Mouse (Mus musculus): ENCODE measurements around the gene Shpk.

The Shpk gene

DNA sequence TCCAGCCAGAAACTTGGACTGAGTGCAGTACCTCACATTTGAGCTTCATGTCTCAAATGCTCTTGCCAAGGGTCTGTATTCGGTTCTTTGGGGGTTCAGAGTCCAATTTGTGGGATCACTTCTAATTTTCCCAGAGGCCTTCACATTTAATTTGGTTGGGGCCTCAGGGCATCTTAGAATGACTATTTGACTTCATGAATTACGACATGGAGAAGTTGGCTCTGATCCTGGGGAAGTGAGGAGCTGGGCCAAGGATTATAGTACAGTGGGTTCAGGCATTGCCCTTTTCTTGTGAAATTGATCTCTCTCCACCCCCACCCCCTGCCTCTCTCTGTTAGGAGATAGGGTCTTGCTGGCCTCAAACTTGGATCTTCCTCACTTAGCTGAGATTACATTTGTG lies 1.8 kb downstream of the Shpk start:
- DNase-seq, result no peak

DNA sequence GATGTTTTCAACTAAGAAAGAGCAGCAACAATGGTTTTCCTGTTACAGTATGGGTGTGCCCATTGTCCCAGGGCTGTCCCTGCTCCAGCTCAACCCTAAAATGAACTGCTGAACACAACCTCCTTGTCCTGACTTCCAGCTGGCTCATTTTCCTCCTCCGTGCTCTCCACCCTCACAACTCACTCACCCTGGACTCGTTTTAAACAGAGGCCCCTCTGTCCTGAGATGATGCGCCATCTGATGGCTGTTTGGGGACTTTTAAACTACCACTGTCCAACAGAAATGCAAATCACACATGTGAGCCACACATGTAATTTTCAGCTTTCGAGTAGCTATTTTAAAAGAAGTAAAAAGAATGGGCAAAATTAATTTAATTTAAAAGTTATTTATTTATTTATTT lies 2.3 kb downstream of the Shpk start:
- DNase-seq, result no peak

DNA sequence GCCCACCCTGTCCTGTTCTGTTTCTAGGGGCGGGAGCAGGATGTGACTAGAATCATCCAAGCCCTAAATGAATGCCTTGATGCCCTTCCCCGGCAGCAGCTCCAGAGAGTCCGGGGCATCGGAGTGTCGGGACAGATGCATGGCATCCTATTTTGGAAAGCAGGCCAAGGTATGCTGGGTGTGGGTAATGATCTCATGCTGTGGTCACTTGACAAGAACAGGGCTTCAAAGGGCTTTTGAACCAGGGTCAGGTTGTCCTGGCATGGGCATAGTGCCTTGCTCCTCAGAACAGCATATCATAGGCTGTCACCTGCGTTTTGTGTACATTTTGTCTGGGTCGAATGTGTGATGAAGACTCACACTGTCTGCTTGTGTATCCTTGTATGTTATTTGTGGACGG lies 4.6 kb downstream of the Shpk start:
- no peak for DNase-seq

DNA sequence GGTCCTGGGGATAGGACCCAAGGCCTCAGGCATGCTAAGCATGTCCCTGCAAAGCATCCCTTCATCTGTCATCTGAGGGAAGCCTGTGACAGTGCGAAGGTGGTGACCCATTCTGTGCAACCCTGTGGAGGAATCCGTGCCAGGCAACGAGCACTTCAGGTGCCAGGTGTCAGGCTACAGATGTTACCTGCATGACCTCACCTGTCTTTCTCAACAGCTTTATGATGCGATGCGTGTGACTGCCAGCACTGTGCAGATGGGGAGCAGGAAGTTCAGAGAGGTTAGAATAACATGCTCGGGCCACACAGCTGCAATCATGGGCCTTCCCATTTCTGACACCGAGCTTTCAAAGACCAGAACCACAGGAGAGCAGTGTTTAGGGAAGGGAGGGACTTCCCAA lies 5.9 kb downstream of the Shpk start:
- DNase-seq, result no peak

DNA sequence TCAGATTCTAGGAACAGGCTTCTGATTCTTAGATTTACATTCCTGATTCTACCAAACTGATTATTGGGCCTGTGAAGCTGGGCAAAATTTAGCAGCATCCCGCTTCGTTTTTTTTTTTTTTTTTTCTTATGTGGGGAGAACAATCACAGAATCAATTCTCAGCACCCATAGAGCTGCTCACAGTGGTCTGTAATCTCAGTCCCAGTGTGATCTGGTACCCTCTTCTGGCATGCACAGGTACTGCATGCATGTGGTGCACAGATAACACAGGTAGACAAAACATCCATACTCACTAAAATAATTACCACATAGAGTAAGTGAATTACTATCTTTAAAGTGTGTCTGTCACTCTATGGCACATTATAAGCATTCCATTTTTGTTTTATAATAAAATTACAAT lies 8.4 kb downstream of the Shpk start:
- DNase-seq, result no peak

DNA sequence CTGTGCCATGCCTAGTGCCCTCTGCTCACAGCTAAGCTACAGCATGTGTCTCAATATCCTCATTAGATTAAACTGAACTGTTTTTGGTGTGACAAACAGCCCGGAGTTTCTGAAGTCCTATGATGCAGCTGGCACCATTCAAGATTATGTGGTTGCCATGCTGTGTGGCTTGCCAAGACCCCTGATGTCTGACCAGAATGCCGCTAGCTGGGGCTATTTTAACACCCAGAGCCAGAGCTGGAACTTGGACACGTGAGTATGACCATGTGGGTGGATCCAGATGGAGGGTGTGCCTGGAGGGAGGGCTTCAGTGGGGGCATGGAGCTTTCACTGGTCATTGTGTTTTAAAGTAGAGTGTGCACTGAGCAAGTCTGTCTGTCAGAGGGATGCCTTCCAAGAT lies 14.7 kb downstream of the Shpk start:
- DNase-seq, result no peak

DNA sequence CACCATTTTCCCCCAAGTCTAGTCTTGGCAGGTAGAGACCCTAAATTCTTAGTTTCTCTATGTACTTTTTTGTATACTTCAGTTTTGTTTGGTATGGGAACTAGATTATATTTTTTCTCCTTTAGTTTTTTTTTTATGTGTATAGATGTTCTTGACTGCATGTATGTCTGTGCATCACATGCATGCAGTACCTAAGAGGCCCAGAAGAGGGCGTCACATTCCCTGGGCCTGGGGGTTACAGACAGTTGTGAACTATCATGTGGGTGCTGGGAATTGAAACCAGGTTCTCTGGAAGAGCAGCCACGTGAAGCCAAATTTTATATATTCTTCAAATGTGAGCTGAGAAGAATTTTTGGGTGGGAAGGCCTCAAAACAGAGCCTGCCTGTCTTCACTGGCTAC lies 20.4 kb downstream of the Shpk start:
- no peak for DNase-seq

DNA sequence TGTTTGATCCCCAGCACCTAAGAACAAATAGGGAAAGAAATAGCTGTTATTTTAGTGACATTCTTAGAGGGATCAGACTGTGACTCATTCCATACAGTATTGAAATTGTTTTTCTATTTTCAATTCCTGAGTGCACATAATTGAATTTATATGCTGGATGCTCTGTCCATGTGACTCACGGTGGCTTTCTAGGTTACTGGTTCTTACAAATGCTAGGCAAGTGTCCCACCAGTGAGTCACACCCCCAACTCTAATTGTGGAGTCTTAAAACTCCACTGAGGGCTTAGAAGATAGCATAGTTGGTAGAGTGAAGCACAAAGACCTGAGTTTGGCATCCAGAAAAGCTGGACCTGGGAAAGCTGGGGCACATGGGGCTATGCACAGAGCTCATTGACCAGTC lies 21.4 kb downstream of the Shpk start:
- DNase-seq, result no peak

DNA sequence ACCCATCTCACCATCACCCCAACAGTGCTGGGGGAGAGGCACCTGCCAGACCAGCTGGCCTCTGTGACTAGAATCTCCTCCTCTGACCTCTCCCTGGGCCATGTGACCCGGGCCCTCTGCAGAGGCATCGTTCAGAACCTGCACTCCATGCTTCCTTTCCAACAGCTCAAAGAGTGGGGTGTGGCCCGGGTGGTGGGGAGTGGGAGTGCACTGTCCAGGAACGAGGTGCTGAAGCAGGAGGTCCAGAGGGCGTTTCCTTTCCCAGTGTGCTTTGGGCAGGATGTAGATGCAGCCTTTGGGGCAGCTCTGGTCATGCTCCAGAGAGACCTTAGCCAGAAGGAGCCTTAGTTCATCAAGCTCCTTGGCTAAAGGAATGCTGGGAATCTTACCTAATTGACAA lies 23.6 kb downstream of the Shpk start:
- no peak for DNase-seq

DNA sequence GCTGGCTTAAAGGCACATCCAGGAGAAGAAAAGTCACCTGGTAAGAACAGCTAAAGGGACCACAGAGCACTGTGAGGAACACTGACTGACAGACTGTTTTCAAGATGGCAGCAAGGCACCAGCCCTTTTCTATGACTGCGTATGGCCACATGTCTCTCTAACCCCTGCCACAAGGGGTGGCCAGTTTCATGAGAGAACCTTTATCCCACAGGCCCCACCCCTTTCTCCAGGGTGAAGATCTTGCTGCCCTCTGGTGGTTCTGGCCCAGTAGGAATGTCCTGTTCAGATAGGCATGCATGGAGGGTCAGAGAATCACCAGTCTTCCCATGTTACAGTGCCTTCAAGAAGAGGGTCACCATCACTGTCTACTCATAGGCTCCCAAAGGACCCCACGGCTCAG lies 24.7 kb downstream of the Shpk start:
- no peak for DNase-seq

DNA sequence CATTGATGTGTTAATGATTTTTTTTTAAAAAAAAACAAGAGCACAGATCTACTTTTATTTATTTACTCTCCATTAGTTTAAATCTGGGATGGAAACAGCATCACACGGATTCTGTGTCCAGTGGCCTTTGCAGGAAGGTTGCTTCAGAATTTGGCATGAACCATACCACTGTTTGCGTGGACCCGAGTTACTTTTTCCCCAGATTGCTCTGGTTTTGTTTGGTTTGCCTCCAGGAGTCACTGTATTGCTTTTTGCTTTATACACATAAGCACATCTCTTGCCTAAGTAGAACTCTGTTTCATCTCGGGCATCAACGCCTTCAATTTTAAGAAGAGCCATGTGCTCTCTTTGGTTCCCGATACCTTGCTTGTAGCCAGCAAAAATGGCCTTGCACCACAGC lies 26.6 kb downstream of the Shpk start:
- no peak for DNase-seq

DNA sequence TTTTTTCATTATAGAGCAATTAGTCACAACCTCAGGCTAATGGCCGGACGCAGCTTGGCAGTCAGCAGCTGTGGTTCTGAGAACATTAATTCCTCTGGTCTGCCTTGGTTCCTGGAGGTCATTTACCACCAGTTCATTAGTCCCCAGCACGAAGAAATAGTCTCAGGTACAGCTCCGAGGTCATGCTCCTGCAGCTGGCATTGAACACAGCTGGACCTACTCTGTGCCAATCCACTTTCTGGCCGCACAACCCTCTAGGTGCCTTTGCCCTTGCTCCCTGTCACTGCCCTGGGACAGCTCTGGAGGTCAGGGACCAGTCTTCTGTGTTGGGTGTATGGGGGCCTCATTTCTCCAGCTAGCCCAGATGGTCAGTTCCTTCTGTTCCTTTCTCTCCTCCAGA lies 29.6 kb downstream of the Shpk start:
- no peak for DNase-seq

DNA sequence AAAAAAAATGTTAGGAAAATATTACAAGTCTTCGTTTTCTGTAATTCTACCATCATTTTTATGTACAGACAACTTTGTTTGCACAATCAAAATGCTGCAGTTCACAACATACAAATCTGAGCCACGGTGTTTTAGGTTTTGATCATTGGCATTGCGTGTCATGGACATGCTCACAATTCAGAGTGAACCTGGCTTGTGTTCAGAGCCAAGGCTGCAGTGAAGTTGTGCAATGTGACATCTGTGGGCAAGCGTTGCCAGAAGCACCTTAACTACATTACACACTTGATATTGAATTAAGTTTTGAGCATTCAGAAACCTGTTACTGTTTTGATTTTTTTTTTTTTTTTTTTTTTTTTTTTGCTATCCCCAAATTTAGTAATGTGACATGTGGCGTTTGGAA lies 30.8 kb downstream of the Shpk start:
- no peak for DNase-seq

DNA sequence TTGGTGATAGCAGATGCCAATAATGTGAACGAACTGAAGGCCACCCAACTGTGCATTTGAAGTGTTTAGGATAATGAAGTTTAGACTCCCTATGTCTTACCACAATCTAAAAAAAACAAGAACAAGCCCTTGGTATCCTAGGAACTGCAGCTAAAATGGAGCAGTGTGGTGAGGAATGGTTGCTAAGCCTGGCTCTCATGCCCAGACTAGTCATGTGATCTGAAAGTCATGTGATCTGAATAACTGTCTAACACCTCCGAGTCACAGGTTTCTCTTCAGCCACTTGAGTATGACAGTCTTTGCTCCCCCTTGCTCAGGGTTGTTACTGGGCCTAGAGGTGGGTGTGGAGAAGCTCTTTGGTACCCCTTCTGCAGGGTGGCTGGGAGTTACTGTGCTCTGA lies 33.3 kb downstream of the Shpk start:
- DNase-seq, result no peak

DNA sequence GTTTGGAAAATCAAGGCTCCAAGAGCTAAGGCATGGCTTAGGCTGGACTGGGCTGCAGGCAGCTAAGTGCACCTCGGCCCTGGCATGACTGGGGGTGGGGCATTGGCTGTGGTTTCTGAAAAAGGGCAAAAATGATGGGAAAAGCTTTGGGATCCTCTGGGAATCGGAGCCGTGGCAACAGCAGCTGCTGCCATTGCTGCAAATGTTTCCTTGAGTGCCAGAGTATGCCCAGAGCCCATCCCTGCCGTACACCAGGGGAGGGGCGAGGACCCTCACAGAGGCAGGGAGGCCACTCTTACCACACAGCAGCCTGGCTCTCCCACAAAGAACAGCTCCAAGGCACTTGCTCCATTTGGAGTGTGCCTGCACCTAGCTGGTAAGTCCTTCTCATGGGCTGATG lies 34.7 kb downstream of the Shpk start, which contains the start of gene Trpv1:
Gene Trpv1 (plus strand): TSS at position 301 of the 400 bp plus-strand sequence.
- DNase-seq, result no peak

DNA sequence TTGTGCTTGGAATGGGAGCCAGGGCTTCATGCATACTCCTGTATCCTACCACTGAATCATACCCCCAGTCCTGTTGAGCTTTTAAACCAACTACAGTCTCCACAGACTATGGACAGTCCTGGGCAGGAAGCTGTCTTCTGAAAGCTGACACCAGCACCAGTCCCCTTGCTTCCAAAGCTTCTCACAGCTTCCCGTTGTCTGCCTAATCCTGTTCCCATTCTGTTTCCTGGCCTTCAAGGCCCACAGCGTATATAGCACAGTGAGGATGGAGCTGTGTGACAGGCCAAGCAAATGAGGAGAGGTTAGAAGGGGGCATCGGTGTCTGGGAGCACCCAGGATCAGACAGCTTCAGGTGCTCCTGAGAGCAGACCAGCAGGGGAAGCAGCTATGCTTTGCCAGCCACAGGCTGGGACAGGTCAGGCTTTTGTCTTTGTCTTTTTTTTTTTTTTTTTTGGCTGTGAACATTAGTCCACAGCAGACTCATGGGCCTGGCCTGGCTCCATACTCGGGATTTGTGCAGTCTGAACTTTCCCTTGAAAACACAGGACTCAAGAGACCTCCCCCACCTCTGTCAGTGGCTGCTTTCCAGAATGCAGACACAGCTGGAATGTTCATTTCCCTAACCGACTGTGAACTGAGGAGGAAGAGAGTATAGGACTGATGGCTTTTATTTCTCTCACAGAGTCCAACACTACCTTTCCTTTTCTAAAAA lies 36.9 kb downstream of the Shpk start:
- no peak for DNase-seq

DNA sequence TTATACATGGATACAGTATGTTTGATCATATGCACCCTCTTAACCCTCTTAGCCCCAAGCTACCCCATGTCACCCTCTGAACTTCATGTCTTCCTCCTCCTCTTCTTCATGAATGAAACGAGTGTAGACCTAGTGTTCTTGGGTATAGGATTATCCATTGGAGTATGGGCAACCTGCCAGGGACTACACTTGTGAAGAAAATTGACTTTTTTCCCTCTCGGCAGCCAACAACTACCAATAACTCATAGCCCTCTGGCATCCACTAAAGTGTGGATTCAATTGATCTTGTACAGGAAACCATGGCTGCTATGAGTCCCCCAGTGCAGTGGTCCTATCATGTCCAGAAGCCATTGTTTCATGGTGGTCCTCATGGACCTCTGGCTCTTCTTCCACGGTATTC lies 37.5 kb downstream of the Shpk start:
- no peak for DNase-seq

DNA sequence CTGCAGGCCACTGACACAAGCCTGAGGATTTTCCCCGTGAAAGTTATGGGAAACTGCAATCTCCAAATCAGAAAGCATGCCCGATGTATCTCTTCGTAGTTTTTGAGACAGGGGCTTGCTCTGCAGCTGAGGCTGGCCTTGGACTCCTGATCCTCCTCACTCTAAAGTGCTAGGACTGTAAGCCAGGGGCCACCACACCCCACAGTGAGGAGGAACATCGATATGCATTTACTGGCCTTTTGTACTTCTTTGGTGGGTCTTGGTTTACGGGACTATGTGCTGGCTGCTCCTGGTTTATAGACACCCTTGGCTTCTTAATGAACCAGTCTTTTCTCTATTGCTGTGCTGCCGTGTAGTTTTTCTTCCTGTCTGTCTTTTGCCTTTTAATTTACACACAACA lies 42.9 kb downstream of the Shpk start:
- DNase-seq, result no peak

DNA sequence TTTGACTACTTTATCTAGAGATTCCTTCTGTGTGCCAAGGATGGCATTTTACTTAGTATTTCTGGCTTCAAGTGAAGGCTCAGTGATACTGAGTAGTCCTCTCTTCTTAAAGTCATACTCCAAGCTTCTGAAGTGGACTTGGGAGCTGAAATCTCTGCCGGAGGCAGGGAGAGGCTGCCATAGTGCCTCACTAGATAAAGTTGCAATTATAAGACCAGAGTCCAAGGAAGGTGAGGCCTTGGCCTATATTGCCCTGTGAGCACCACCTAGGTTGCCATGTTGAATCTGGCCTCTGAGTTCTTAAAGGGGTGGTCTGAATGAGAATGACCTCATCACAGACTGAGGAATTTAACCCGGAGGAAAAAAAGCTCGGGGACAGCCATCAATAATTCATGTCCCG lies 43.5 kb downstream of the Shpk start:
- no peak for DNase-seq

DNA sequence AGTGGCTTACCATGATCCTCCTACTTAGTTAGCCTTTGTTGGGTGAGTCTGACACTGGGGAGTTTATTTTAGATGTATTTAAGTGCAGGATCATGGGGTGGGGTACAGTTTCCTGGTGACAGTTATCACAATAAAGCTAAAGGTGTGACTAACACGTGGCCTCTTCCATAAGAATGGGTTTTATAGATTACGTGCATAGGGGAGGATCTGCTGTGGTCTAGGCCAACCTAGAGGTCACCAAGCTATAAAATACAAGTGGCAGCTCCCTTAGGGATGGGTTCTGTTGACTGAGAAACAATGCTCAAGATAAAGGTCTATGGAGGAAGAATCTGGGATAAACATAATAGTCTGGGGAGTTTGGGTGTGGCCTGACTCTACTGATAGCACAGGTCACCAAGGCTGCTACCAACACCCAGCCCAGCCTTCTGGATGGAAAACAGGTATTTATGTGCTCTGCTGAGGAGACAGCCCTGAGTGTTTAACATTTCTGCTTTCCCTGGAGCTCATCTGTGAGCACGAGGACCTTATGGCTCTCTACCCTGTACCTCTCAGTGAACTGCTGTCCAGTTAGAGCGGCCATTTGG lies 58.2 kb downstream of the Shpk start:
- DNase-seq, result no peak

DNA sequence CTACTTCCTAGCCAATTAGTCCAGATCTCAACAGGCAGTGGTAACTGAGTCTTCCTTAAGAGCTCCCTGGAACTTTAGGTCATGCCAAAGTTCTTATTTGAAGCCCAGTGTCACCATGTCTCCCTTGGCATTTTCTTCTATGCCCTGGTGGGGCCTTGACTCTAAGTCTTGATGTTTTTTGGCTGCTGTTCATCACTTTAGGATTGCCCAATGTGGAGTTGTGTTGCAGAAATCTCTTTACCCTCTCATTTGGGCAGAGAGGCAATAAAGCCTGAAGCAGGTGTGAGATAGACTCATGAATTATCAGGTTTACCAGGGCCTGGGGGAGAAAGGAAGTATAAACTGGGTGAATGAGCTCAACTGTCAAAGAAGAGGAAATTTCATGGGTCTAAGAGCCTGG lies 59.4 kb downstream of the Shpk start:
- no peak for DNase-seq

DNA sequence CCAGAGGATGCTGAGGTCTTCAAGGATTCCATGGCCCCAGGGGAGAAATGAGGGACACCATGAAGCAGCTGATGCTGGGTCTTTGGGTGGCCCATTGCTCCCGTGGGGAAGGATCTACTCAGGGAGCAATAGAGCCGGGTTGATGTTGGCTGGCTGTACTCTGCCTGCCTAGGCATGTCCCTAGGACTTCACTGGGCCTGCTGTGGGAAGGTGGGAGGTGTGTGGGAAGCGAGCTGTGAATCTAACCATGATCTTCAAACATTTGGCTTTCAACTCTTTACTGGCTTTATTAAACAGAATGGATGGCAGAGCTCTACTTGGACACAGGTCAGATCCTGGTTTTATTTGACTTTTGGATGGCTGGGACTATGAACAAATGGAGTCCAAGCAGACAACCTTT lies 61.2 kb downstream of the Shpk start:
- DNase-seq, result no peak

DNA sequence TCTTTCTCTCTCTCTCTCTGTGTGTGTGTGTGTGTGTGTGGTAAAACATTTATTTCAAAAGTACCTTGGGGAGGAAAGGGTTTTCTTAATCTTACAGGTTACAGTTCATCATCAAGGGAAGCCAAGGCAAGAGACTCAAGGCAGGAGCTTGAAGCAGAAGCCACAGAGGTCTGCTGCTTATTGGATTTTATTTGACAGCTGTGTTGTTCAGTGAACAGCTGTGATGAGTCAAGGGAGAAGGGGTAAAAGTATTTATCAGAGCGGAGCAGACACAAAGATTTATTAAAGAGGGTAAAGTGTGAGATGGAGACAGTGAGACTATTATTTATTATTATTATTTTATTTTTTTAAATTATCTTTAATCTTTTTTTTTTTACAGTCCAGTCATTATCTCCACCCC lies 62.1 kb downstream of the Shpk start:
- no peak for DNase-seq

DNA sequence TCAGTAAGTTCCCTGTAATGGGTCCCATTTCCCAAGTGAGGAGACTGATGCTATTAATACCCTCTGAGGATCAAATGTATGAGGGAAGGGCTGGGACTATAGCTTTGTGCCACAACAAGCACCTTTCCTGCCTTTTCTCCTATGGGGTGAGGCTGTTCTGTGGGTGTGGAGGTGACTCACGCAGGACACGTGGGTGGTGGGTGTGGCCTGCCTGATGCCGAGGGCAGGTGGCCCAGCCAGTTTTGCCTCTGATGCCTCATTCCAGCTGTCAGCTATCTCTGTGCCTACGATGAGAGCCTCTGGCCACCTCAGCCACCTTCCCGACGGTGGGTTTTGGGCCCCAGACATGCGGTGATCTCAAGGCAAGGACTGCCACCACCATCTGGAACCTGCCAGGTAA lies 68.0 kb downstream of the Shpk start, which contains the start of gene Trpv3:
Gene Trpv3 (plus strand): TSS at position 122 of the 400 bp plus-strand sequence.
- DNase-seq, result no peak

Data from right cerebral cortex, postnatal 25 days (tissue).